Mouse (Mus musculus) left cerebral cortex, postnatal 4 days (tissue): ENCODE measurements at regions not wholly inside any gene's neighbourhood (a gene's known extent, or its start where the extent isn't known, plus 50 kb on each side); places are given as distances from the start of the nearest gene placed in this dataset.
A peak's percentile ranks its signal among the peaks of the same experiment; 100 is the strongest.

Source experiments
- DNase-seq: peaks from one replicate; pipeline ENCODE4 v3.0.0-alpha.2; 2022
- intact Hi-C: fragments of 180-260 bp; cut with DNase I; formaldehyde crosslinking; loops from one replicate; pipeline ENCODE4 v1.15.1; 2025

DNA sequence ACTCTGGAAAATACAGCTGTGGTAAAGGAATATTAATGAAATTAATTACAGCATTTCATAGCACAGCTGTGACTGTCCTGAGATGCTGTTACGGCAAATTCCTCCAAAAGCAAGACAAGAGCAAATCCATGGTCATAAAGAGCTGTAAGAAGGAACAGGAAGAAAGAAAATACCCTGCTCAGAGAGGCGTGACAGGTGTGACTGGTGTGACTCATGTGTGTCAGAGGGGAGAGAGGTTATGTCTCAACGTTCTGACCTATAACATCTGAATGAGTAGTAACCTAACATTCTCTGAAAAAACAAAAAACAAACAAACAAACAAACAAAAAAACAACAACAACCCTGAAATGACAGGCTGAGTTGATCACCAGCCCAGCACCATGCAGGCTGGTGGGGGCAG lies 267.5 kb downstream of the Hivep2 start:
- no peak for DNase-seq
- intact Hi-C loops = no loop called here

DNA sequence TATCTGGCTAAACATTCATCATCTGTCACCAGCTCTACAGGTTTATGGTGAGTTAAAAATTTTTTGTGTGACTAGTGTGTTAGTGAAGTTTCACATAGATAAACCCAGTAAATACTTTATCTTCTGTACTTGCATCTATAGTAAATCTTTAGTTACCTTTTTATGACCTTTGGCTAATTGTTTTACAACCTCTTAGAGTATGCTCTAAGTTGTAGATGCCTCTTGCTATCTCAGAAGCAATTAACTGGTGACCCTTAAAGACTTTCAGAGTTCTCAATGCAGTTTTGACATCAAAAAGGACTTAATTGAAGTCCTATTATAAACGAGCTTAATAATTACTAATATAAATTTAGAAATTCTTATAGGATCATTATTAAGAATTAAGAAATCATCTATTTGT lies 265.6 kb downstream of the Hivep2 start:
- no peak for DNase-seq
- intact Hi-C loops = no loop called here

DNA sequence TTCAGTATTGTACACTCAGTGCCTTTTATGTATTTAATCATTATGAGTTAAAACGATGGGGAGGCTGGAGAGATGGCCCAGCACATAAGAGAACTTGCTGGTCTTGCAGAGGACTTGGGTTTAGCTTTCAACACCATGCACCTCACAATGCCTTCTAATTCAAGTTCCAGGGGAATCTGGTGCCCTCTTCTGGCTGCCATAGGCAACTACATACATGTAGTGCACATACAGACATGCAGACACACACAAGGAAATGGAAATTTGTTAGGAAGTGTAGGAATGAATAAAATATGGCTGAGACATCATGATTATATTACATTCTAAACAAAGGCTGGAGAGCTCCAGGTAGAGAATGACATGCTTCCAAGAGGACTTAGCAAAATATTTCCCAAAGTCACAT lies 251.4 kb downstream of the Hivep2 start:
- intact Hi-C loops = loop anchor here (10.0 kb wide), 2 partner anchors 108 to 252 kb away; partner anchors contain the start of gene Hivep2
- DNase-seq = no peak

DNA sequence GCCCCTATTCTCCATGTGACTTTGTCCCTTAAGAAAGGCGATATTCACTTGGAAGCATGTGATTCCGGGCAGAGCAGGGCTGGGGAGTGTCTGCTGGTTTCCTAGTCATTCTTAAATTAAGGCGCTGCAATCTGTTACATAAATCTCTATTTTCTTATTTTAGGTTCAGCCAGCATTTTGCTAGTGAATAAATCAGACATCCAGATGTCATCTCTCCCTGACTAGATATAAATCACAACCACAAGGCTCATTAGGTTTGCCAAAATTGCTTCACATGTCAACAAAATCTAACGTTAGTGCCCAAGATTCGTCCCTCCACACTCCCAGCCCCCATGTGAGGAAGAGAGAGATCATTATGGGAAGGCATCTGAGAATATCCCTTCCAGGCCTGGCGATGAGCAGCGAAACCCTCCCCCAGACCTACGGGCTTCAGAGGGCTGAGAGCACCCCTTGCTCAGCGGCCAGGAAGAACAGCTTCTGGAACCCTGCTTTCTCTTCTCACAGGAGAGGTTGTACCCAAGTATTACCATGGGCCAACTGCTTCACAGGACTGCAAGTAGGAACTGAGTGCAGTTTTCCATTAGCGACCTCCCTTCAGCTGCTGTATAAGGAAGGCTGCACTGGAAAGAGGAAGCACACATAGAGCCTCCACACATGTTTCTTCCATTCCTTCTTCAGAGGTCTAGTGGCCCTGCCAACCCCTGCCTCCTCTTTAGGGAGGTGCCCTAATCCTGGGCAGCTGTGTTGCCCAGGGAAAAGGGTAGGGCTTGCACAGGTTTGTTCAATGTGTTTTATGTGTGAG lies 250.5 kb downstream of the Hivep2 start:
- DNase-seq = no peak
- intact Hi-C loops = loop anchor here (10.0 kb wide), 2 partner anchors 108 to 252 kb away; partner anchors contain the start of gene Hivep2

DNA sequence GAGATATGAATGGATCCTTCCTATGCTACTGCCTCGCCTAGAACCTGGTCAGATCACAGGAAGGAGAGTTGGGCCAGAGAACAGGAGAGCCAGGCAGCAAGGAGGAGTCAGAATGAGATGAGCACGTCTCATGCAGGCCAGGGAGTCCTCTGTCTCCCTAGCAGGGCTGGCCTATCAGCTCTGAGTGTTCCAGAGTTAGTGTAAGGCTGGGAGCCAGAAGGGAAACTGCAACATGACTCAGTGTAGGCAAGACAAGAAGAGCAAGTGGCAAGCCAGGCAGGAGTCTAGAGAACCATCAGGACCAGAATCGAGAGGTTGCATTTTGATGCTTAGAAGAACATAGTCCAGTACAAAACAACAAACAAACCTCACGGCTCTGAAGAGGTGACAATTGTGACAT lies 249.6 kb downstream of the Hivep2 start:
- DNase-seq = no peak
- intact Hi-C loops = loop anchor here (10.0 kb wide), 2 partner anchors 109 to 251 kb away; partner anchors contain the start of gene Hivep2

DNA sequence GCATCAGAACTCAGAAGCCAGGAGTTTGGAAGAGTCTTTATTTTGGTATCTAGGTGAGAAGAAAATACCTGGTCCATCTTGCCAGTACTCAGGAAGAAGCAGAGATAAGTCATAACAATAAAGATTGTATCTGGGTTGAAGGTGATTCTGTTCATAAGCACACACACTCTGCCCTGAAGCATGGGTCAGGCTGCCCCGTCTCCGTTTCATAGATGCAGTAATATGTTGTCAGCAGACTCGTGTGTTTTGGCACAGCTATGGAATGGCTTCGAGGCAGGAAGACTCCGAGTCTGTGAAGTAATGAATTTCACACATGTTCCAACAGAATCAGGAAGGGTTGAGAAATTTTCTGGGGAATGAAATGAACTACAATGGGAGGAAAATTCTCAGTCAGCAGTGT lies 247.7 kb downstream of the Hivep2 start:
- intact Hi-C loops = loop anchor here (10.0 kb wide), 2 partner anchors 111 to 249 kb away; partner anchors contain the start of gene Hivep2
- no peak for DNase-seq

DNA sequence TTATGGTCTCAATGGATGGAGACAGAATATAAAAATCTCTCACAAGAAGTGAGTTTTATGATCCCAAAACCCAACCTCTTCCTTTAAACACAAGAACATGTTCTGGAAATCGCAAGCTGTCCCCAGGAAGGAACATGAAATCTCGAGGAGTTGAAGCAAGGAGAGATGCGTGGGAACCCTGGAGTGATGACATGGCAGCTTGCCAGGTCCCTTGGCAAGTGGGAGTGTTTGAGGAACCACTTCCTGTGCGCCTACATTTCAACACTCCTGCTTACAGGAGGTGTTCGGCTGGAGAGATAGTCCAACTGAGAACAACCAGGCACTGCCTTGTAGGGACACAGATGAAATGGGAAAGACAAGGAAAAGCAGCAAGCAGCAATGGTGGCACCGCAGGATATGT lies 246.1 kb downstream of the Hivep2 start:
- intact Hi-C loops = loop anchor here (10.0 kb wide), 2 partner anchors 113 to 247 kb away; partner anchors contain the start of gene Hivep2
- peak; percentile 61 for DNase-seq

DNA sequence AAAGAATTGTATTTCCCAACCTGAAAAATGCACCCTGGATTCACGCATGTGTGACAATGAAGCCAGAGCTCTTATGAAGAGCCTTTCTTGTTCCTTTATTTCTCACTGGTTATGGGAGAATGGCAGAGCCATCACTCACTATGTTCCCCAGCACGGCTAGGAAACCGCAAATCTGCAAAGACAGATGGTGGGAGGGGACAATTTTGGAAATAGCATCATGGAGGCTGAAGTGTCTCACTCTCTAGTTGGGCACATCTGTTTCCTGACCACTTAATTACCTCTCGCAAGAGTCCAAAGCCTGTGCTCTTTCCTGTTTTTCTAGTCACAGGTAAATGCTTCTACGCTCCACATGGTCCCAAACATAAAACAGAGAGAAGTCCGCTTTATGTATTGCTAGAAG lies 245.6 kb downstream of the Hivep2 start:
- intact Hi-C loops = loop anchor here (10.0 kb wide), 2 partner anchors 113 to 247 kb away; partner anchors contain the start of gene Hivep2
- DNase-seq = no peak

DNA sequence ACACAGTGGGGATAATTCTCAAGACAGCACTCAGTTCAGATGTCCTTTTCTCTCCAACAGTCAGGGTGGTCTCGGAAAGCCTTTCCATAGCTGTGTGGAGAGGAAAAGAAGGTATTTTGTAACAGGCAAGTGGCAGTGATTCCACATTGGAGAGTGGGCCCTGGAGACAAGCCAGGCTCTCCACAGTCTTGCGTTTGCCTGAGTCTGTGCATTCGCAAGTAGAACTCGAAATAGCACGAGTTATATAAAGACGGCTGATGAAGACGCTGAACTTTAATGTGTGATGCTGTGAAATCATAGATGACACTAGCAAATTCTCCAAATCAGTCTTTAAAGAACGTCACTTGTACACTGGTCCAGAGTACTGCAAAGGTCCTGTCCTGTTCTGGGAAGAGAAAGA lies 244.6 kb downstream of the Hivep2 start:
- intact Hi-C loops = loop anchor here (10.0 kb wide), 2 partner anchors 114 to 246 kb away; partner anchors contain the start of gene Hivep2

DNA sequence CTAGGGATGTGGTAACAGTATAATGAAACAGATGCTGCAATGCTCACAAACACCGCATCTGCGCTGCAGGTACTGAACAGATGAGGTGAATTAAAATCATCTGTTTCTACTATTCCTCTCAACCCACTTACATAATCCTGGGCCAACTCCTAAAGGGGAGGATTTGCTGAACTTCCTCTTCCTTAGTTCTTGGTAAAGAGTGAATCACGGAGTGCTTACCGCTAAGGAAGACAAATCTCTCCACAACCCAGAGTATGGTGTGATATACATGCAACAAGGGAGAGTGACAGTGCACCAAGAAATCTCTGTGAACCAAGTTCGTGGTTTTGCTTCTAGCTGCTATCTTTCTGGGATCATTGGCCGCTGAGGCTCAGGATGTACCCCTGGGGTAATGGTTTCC lies 244.2 kb downstream of the Hivep2 start:
- intact Hi-C loops = loop anchor here (10.0 kb wide), 2 partner anchors 115 to 245 kb away; partner anchors contain the start of gene Hivep2
- DNase-seq = no peak

More for the DNA sequence above, 244.6 kb downstream of the Hivep2 start:
- no peak for DNase-seq

DNA sequence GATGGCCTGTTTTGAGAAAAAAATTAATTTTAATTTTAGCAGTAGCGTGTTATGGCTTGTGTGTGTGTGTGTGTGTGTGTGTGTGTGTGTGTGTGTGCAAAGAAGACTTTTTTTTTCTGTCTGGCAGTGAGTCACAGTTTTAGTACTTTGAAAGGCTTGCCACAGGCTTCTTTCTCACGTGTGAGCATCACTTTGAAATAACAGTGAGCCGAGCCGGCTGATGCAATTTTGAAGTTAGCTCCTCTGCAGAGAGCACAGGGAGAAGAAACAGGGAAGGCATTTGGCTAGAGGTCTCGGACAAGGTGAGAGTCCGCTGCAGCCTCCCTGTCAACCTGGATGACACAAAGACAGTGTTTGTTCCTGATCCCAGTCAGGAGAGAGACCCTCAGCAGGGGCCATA lies 242.3 kb downstream of the Hivep2 start:
- no peak for DNase-seq
- intact Hi-C loops = no loop called here

DNA sequence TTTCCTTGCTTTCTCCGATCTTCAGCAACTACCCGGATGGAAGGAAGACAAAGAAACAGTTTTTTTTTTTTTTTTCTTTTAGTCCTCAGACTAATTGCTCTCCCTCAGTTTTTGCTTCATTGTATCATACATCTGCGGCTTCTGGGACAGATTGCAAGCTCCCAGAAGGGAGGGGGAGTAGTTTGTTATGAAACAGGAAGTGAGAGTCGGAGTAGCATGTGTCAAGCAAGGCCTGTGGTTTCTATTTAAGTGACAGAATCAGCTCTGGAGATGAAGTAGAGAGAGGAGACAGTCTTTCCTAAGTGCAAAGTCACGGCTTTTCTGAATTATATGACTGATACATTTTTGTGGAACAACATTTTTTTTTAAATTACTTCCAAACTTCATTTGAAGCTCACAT lies 241.7 kb downstream of the Hivep2 start:
- DNase-seq = no peak
- intact Hi-C loops = no loop called here

DNA sequence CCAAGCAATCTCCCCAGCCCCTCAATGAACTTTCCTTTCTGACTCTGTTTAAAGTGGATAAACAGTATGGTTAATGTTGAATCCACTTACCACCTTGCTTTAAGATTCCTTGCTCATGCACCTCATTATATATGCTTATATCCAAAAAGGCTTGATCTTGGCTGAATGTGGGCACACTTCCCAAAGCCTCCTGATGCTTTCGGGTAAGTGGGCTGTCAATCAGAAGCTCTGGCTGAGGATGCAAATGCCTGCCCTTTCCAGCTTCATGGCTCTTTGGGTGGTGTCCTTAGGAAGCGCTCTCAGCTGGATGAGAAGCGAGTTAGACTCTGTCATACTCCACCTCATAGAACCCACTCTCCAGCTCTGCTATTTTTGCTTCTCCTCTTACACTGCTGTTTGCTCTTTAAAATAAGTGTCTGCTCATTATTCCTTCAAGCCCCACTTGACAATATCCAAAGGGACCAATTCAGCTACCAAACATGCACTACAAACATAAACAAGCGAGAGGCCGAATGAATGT lies 241.2 kb downstream of the Hivep2 start:
- DNase-seq = peak; percentile 49
- intact Hi-C loops = no loop called here
